26 mouse cellular contexts compared by ENCODE assay signal in genomic region chr3:138982249-138982648, GRCm38 (mm10).
"Had no signal": no experiment of that assay in that cellular context is flagged by ENCODE, and none has a peak within 500 bp of the region (broad histone marks: within the 10 kb centered on the region; RNA-seq: fewer than 3 reads in every experiment).

No protein-coding gene starts in this region.

- H3K4me1 ChIP-seq: hindbrain, embryonic 10.5 days; hindbrain, embryonic 12.5 days; intestine, embryonic 15.5 days; kidney, embryonic 15.5 days; limb, embryonic 10.5 days; limb, embryonic 12.5 days had no signal

- H3K9me3 ChIP-seq: heart, embryonic 10.5 days; intestine, embryonic 15.5 days; limb, embryonic 10.5 days had no signal

- H3K4me2 ChIP-seq: heart, embryonic 12.5 days; hindbrain, embryonic 12.5 days; hindbrain, embryonic 14.5 days; intestine, embryonic 15.5 days; kidney, embryonic 15.5 days; limb, embryonic 12.5 days; liver, embryonic 11.5 days had no signal

- H3K9ac ChIP-seq: heart, embryonic 12.5 days; hindbrain, embryonic 12.5 days; hindbrain, embryonic 14.5 days; intestine, embryonic 15.5 days; kidney, embryonic 15.5 days; limb, embryonic 12.5 days had no signal

- ATAC-seq: hindbrain, embryonic 16.5 days; inflammation-experienced regulatory T-cells, adult 6 months; intestine, embryonic 15.5 days; intestine, postnatal 0 days had no signal

- H3K36me3 ChIP-seq: intestine, embryonic 15.5 days had no signal

- H3K4me3 ChIP-seq: heart, embryonic 10.5 days; heart, embryonic 12.5 days; hindbrain, embryonic 10.5 days; hindbrain, embryonic 12.5 days; intestine, embryonic 15.5 days; kidney, embryonic 15.5 days; layer of hippocampus, adult 2 months; left cerebral cortex, adult 2 months; limb, embryonic 10.5 days; limb, embryonic 12.5 days had no signal

- H3K27ac ChIP-seq: heart, embryonic 10.5 days; hindbrain, embryonic 10.5 days; hindbrain, embryonic 12.5 days; hindbrain, embryonic 14.5 days; intestine, embryonic 15.5 days; kidney, embryonic 15.5 days; kidney, postnatal 0 days; layer of hippocampus, adult 2 months; left cerebral cortex, adult 2 months; limb, embryonic 10.5 days; limb, embryonic 12.5 days had no signal

- H3K27me3 ChIP-seq: heart, embryonic 12.5 days; hindbrain, embryonic 12.5 days; intestine, embryonic 15.5 days; kidney, embryonic 15.5 days; limb, embryonic 12.5 days had no signal

- DNase-seq: gastrocnemius, postnatal 14 days; gastrocnemius, postnatal 36 days; heart, adult 18-20 months; heart, postnatal 10 days; heart, postnatal 4 days; kidney, adult 2 months; kidney, adult 9 months; kidney, postnatal 25 days; kidney, postnatal 4 days; liver had no signal
